Mouse (Mus musculus) hindbrain, embryonic 15.5 days (tissue): Measurements from ENCODE around the gene Phactr1. TPM values are rescaled to one million over a fixed set of nuclear protein-coding genes. Genes with fewer than 3 reads are reported as not detected.

Experiments used
- ATAC-seq: fragments of 200-750 bp; cut with Nextera tagmentation; 2 replicates; pipeline ENCODE4 v1.8.0; 2017; ENCODE audit warnings: low read depth, moderate number of reproducible peaks, moderate TSS enrichment; ENCODE audit not compliant: low FRiP score
- H3K27ac ChIP-seq: fragments of 300-500 bp; sonication (generic); replicated peaks from 2 replicates; pipeline ENCODE4 v1.5.1; 2015; ENCODE audit warnings: mild to moderate bottlenecking, inconsistent platforms
- H3K27me3 ChIP-seq: fragments of 300-500 bp; sonication (generic); 2 replicates; pipeline ENCODE4 v1.6.1; 2015; ENCODE audit warnings: control low read depth, inconsistent platforms
- H3K36me3 ChIP-seq: fragments of 300-500 bp; sonication (generic); 2 replicates; pipeline ENCODE4 v1.6.1; 2015; ENCODE audit warnings: control low read depth, inconsistent platforms
- H3K4me1 ChIP-seq: fragments of 300-500 bp; sonication (generic); replicated peaks from 2 replicates; pipeline ENCODE4 v1.6.1; 2015; ENCODE audit warnings: control low read depth, inconsistent platforms
- H3K4me2 ChIP-seq: fragments of 300-500 bp; sonication (generic); 2 replicates; pipeline ENCODE4 v1.6.1; 2015; ENCODE audit warnings: moderate library complexity, mild to moderate bottlenecking, inconsistent platforms
- H3K4me3 ChIP-seq: fragments of 300-500 bp; sonication (generic); 2 replicates; pipeline ENCODE4 v1.5.1; 2015; ENCODE audit warnings: mild to moderate bottlenecking, inconsistent platforms
- H3K9ac ChIP-seq: fragments of 300-500 bp; sonication (generic); 2 replicates; pipeline ENCODE4 v1.6.1; 2015; ENCODE audit warnings: inconsistent platforms
- H3K9me3 ChIP-seq: fragments of 300-500 bp; sonication (generic); 2 replicates; pipeline ENCODE4 v1.6.1; 2016; ENCODE audit warnings: control low read depth, inconsistent platforms
- WGBS: fragments of 180-500 bp; shearing (Covaris S2); methylation state at CpG from one replicate; pipeline ENCODE4 v1.1.7; 2015; 5-methylcytosine and 5-hydroxymethylcytosine counted together
- polyA plus RNA-seq: library from polyadenylated mRNA; unstranded; fragments of >200 nt; fragmentation: Nextera tagmentation; extraction: Ambion mirVana; gene quantifications from 2 replicates; pipeline ENCODE4 v1.2.1, GENCODE M21; 2015

The Phactr1 gene
- polyA plus RNA-seq, 1 experiment from 2014 or later, result 56.0 TPM

DNA sequence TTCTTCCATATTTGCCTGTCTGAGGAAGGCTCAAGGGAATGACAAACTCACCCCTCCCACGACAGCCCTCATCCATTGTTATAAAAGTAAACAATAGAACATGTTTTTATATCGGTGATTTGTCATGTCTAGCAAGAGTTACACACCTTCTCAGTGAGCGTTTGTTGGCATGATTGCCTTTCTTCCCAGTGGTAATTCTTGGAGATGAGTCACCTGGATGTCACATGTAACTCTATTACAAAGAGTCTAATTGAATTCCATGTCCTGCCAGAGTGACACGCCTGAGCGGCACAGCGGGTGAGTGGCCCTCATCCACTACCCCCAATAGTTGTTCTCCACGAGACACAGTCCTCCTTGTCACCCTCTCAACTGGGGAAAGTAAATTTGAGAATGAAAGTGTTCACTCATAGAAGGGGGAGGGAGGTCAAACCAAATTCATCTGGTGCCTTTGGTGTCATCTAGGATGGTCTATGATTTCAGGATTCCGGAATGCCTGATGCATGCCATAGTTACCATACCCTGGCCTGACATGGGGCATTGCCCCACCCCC, 388.4 kb downstream of the Phactr1 start:
- H3K27ac ChIP-seq, result no peak overlapping the region
- 65% methylated on average over 8 of the region's 8 CpGs for WGBS
- no peaks in the 10 kb centered on the region for H3K36me3 ChIP-seq
- H3K9me3 ChIP-seq, result no peaks in the 10 kb centered on the region
- H3K4me2 ChIP-seq, result no peak overlapping the region
- no peak overlapping the region for H3K9ac ChIP-seq
- H3K4me1 ChIP-seq, result peaks cover 5% of the 10 kb centered on the region; the same call in 1 of the 2 replicates
- no peak for ATAC-seq
- H3K27me3 ChIP-seq, result no peaks in the 10 kb centered on the region
- H3K4me3 ChIP-seq, result no peak overlapping the region

GRCm38 (mm10) chr13:43070496-43070895, 390.1 kb downstream of the Phactr1 start:
- WGBS, result 79% methylated on average over 4 of the region's 4 CpGs
- ATAC-seq, result no peak
- H3K9me3 ChIP-seq, result no peaks in the 10 kb centered on the region
- 0 out of 2 replicates have a peak overlapping the region, but pooled peaks have one; percentile 3 for H3K27ac ChIP-seq
- H3K36me3 ChIP-seq, result no peaks in the 10 kb centered on the region
- H3K4me3 ChIP-seq, result no peak overlapping the region
- no peaks in the 10 kb centered on the region for H3K27me3 ChIP-seq
- H3K4me1 ChIP-seq, result peaks cover 5% of the 10 kb centered on the region; the same call in 1 of the 2 replicates
- H3K4me2 ChIP-seq, result no peak overlapping the region
- H3K9ac ChIP-seq, result no peak overlapping the region

DNA sequence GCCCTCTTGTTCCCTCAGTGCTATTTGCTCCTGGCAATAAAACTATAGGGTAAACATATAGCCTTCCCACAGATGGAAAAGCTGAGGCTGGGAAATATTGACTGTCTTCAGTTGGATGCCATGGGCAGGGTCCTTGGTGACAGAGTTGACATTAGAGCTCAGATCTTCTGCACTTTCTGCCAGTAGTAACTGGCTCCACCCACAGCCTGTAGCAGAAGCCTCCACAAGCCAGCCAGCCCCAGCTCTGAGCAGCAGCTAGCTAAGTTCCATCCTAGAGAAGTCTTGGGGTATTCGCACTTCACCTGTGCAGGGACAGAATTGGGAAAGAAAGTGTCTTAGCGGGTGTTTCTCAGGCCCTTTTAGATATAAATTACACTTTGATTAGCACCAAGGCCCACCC, 390.5 kb downstream of the Phactr1 start:
- H3K4me1 ChIP-seq, result peaks cover 5% of the 10 kb centered on the region; the same call in 1 of the 2 replicates
- H3K9ac ChIP-seq, result no peak overlapping the region
- H3K27ac ChIP-seq, result no peak overlapping the region
- no peaks in the 10 kb centered on the region for H3K36me3 ChIP-seq
- 95% methylated on average over 2 of the region's 2 CpGs for WGBS
- H3K4me2 ChIP-seq, result no peak overlapping the region
- no peak overlapping the region for H3K4me3 ChIP-seq
- H3K9me3 ChIP-seq, result no peaks in the 10 kb centered on the region
- no peak for ATAC-seq
- no peaks in the 10 kb centered on the region for H3K27me3 ChIP-seq

DNA sequence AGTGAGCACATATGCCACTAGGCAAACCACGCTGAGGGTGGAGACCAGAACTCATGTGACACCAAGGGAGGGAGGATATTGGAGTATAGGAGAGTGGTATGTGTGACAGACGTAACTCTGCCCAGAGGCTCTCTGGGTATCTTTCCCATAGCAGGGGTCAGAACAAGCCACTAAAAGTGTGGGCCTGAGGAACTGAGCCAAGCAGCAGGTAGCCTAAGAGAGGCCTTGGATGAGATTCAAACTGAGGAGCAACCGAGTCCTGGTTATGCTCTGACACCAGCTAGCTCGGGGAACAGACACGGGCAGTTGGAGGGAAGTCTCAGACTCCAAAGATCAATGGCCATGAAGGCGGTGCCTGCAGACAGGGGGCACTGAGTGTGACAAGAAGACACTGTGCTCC, 395.0 kb downstream of the Phactr1 start:
- Histone ChIP-seq H3K9me3 (no peaks in the 10 kb centered on the region), H3K36me3 (peaks cover 6% of the 10 kb centered on the region), H3K4me3 (no peak overlapping the region), H3K4me2 (no peak overlapping the region), H3K4me1 (peaks cover 5% of the 10 kb centered on the region; the same call in 1 of the 2 replicates), H3K27ac (no peak overlapping the region), H3K27me3 (no peaks in the 10 kb centered on the region), H3K9ac (no peak overlapping the region)
- 75% methylated on average over 6 of the region's 6 CpGs for WGBS
- ATAC-seq, result no peak

DNA sequence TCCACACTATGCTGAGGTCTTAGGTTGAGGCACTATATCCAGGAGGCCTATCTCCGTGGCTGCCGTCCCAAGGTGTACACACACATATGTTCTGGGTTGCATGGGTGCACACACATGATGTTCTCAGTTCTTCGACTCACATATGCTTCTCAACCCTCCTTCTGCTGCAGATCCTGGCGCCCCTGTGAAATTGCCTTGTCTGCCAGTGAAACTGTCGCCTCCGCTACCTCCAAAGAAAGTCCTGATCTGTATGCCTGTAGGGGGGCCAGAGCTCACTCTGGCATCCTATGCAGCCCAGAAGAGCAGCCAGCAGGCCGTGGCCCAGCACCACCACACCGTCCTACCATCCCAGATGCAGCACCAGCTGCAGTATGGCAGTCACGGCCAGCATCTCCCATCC, 397.1 kb downstream of the Phactr1 start:
- peaks cover 6% of the 10 kb centered on the region for H3K36me3 ChIP-seq
- no peak for ATAC-seq
- H3K9me3 ChIP-seq, result no peaks in the 10 kb centered on the region
- no peak overlapping the region for H3K27ac ChIP-seq
- no peak overlapping the region for H3K9ac ChIP-seq
- H3K27me3 ChIP-seq, result no peaks in the 10 kb centered on the region
- no peak overlapping the region for H3K4me2 ChIP-seq
- no peak overlapping the region for H3K4me3 ChIP-seq
- no peaks in the 10 kb centered on the region for H3K4me1 ChIP-seq
- 91% methylated on average over 9 of the region's 9 CpGs for WGBS

DNA sequence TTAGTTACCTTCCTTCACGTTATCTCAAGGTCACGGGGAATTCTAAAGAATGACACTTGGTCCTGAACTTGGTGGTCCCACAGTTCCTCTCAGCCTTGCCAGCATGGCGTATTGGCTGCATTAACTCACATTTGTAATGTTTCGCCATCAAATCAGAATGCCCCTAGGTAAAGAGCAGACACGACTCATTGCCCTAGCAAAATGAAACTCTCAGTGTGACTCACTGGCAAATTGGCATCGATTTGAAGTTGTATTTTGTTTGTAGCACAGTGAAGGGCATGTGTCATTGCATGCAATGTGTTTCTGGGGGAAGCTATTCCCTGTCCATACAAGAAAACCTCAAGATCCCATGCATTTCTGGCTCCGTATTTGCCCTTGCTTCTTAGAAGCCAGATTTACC, 404.8 kb downstream of the Phactr1 start:
- Histone ChIP-seq H3K27ac (no peak overlapping the region), H3K4me2 (no peak overlapping the region), H3K9ac (no peak overlapping the region), H3K4me3 (no peak overlapping the region), H3K36me3 (no peaks in the 10 kb centered on the region; the same call in 1 of the 2 replicates), H3K9me3 (no peaks in the 10 kb centered on the region), H3K27me3 (no peaks in the 10 kb centered on the region), H3K4me1 (no peaks in the 10 kb centered on the region)
- no peak for ATAC-seq
- WGBS, result 82% methylated on average over 7 of the region's 7 CpGs

DNA sequence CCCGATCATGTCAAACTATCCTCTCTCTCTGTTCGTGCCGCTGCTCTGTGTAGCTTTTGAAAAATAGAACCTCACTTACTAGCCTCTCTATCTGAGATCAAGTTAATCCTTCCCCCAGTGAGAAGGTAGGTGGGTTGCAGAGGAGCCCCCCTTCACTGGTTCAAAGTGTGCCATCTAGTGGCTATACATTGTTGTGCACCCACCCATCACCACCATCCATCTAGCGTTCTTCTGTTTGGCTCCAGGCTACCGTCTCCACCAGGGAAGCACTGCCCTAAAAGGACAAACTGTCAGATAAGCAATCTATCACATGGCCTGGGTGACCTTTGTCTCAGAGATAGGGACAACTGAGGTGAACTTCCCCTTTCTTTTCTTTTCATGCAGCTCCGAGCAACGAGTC, 413.9 kb downstream of the Phactr1 start:
- H3K9ac ChIP-seq, result no peak overlapping the region
- 0 out of 2 replicates have a peak, but pooled peaks have one; percentile 40 for ATAC-seq
- H3K4me3 ChIP-seq, result no peak overlapping the region
- H3K36me3 ChIP-seq, result peaks cover 10% of the 10 kb centered on the region; the same call in 1 of the 2 replicates
- no peaks in the 10 kb centered on the region for H3K9me3 ChIP-seq
- H3K27ac ChIP-seq, result no peak overlapping the region
- no peak overlapping the region for H3K4me2 ChIP-seq
- WGBS, result 46% methylated on average over 7 of the region's 7 CpGs
- 0 out of 2 replicates have a peak, but pooled peaks cover 7% of the 10 kb centered on the region for H3K4me1 ChIP-seq
- H3K27me3 ChIP-seq, result no peaks in the 10 kb centered on the region

- H3K27me3 ChIP-seq, result no peaks in the 10 kb centered on the region
- H3K4me1 ChIP-seq, result no peaks in the 10 kb centered on the region
- no peak overlapping the region for H3K9ac ChIP-seq
- H3K27ac ChIP-seq, result no peak overlapping the region
- H3K36me3 ChIP-seq, result no peaks in the 10 kb centered on the region
- H3K4me2 ChIP-seq, result no peak overlapping the region
- no peaks in the 10 kb centered on the region for H3K9me3 ChIP-seq
- WGBS, result 88% methylated on average over 7 of the region's 7 CpGs
- no peak for ATAC-seq
- H3K4me3 ChIP-seq, result no peak overlapping the region
Measured at GRCm38 (mm10) chr13:43102943-43103342, 422.5 kb downstream of the Phactr1 start.

DNA sequence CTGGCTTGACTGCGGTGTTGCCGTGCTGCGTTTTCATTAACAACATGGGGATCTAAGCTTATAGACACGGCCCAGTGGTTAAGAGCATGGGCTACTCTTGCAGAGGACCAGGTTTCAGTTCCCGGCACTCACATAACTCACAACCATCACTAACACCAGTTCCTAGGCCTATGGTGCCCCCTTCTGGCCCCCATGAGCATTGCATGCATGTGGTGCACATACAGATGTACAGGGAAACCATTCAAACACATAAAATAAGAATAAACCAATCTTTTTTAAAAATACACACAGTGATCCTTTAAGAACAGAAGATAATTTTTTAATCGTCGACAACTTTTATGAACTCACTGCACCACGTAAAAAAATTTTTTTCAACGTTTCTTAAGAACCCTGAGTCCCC, 424.1 kb downstream of the Phactr1 start:
- ATAC-seq, result no peak
- Histone ChIP-seq H3K27me3 (no peaks in the 10 kb centered on the region), H3K4me1 (no peaks in the 10 kb centered on the region), H3K4me2 (no peak overlapping the region), H3K9me3 (no peaks in the 10 kb centered on the region), H3K4me3 (no peak overlapping the region), H3K27ac (no peak overlapping the region), H3K36me3 (no peaks in the 10 kb centered on the region), H3K9ac (no peak overlapping the region)
- 96% methylated on average over 9 of the region's 9 CpGs for WGBS

- no peaks in the 10 kb centered on the region for H3K27me3 ChIP-seq
- H3K27ac ChIP-seq, result no peak overlapping the region
- H3K36me3 ChIP-seq, result no peaks in the 10 kb centered on the region
- no peaks in the 10 kb centered on the region for H3K9me3 ChIP-seq
- no peak overlapping the region for H3K4me2 ChIP-seq
- WGBS, result 56% methylated on average over 7 of the region's 7 CpGs
- H3K4me1 ChIP-seq, result peaks cover 9% of the 10 kb centered on the region
- peak; percentile 66 for ATAC-seq
- H3K4me3 ChIP-seq, result no peak overlapping the region
- H3K9ac ChIP-seq, result no peak overlapping the region
Measured at GRCm38 (mm10) chr13:43112280-43112679, 431.9 kb downstream of the Phactr1 start.

DNA sequence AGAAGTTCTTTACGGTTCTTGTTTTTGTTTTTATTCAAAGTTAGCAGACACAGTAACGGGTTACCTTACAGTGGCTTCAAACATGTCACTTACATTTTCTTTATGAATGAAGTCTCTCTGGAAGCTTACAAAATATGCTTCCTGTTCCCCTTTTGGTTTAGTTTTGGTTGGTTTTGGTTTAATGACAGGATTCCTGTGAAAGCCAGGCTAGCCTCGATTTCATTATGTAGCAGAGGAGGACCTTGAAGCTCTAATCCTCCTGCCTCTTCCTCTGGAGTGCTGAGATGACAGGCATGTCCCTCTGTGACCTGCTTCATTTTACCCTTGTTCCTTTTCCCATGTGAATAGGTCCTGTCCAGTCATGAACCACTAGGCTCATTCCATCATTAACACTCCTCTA, 432.3 kb downstream of the Phactr1 start:
- Histone ChIP-seq H3K4me3 (no peak overlapping the region), H3K4me2 (no peak overlapping the region), H3K9ac (no peak overlapping the region), H3K27ac (no peak overlapping the region), H3K9me3 (no peaks in the 10 kb centered on the region), H3K27me3 (no peaks in the 10 kb centered on the region), H3K36me3 (no peaks in the 10 kb centered on the region), H3K4me1 (peaks cover 9% of the 10 kb centered on the region)
- WGBS, result 77% methylated on average over 3 of the region's 3 CpGs
- ATAC-seq, result no peak

DNA sequence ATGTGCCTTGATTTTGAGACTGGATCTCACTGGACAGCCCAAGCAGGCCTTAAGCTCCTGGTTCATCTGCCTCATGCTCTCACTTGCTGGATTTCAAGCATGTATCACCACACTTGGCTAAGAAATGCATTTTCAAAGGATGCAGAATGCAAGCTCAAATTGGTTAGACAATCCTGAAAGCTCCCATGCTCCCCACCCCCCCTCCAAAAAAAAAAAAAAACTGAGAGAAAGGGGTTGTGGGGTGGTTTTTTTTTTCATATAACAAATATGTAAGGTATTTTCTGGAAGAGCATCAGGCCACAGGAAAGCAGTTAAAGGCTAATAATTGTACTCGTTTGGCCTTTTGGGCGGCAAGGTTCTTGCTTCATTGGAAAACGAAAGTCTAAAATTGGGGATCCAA, 432.7 kb downstream of the Phactr1 start:
- no peaks in the 10 kb centered on the region for H3K27me3 ChIP-seq
- no peaks in the 10 kb centered on the region for H3K36me3 ChIP-seq
- H3K4me1 ChIP-seq, result peaks cover 9% of the 10 kb centered on the region
- H3K27ac ChIP-seq, result no peak overlapping the region
- no peak overlapping the region for H3K9ac ChIP-seq
- H3K4me3 ChIP-seq, result no peak overlapping the region
- H3K9me3 ChIP-seq, result no peaks in the 10 kb centered on the region
- H3K4me2 ChIP-seq, result no peak overlapping the region
- 99% methylated on average over 3 of the region's 3 CpGs for WGBS
- no peak for ATAC-seq
